Mouse (Mus musculus) thymus, adult 2 months (tissue): Measurements from ENCODE around the gene Cbln1.

Source experiments
- CTCF ChIP-seq: fragments of 200-500 bp; IDR thresholded peaks from 2 replicates; pipeline ENCODE4 v1.5.1; 2012; ENCODE audit warnings: mild to moderate bottlenecking, control low read depth, low read length, moderate library complexity, borderline replicate concordance; ENCODE audit not compliant: control insufficient read depth, poor library complexity, insufficient read depth; ENCODE audit errors: extremely low read depth
- POLR2A ChIP-seq: fragments of 200-500 bp; IDR thresholded peaks from 2 replicates; pipeline ENCODE4 v1.6.1; 2012; ENCODE audit warnings: mild to moderate bottlenecking, low read length, control low read depth, moderate library complexity; ENCODE audit not compliant: control insufficient read depth, poor library complexity, insufficient read depth; ENCODE audit errors: extremely low read depth

DNA sequence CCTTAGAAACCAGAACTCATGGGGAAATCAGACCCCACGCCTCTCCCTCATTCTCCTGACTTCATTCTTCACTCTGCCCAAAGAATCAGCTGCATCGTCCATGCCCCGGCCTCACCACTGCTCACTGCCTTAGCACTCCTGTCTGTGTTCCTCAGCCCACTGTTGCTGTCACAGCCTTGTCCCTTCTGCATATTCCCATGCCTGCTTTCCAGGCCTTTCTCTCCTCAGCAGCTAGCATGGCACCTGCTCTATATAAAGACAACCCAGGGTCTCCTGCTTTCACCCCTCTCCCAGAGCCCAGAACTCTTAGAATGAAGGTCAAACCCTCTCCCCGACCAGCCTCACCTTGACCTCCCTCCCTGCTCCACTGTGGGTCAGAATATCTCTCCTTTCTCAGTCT is 15.5 kb downstream of the Cbln1 start:
- TF ChIP-seq POLR2A, result no peak
- no peak for TF ChIP-seq CTCF
